Mouse (Mus musculus) limb, embryonic 13.5 days (tissue): Measurements from ENCODE around the gene Ciz1. TPM values are rescaled to one million over a fixed set of nuclear protein-coding genes. Genes with fewer than 3 reads are reported as not detected.

Source experiments
- ATAC-seq: fragments of 200-750 bp; cut with Nextera tagmentation; 2 replicates; pipeline ENCODE4 v1.8.0; 2017; ENCODE audit warnings: low read depth, moderate number of reproducible peaks, moderate TSS enrichment; ENCODE audit not compliant: low FRiP score
- H3K27ac ChIP-seq: fragments of 300-500 bp; sonication (generic); 2 replicates; pipeline ENCODE4 v1.5.1; 2015; ENCODE audit warnings: inconsistent platforms, mild to moderate bottlenecking, moderate library complexity
- H3K27me3 ChIP-seq: fragments of 300-500 bp; sonication (generic); 2 replicates; pipeline ENCODE4 v1.6.1; 2015; ENCODE audit warnings: mild to moderate bottlenecking, inconsistent platforms
- H3K36me3 ChIP-seq: fragments of 300-500 bp; sonication (generic); 2 replicates; pipeline ENCODE4 v1.6.1; 2015; ENCODE audit warnings: inconsistent platforms, mild to moderate bottlenecking, moderate library complexity
- H3K4me1 ChIP-seq: fragments of 300-500 bp; sonication (generic); 2 replicates; pipeline ENCODE4 v1.6.1; 2015; ENCODE audit warnings: inconsistent platforms
- H3K4me2 ChIP-seq: fragments of 300-500 bp; sonication (generic); replicated peaks from 2 replicates; pipeline ENCODE4 v1.6.1; 2015; ENCODE audit warnings: inconsistent platforms, mild to moderate bottlenecking, moderate library complexity
- H3K4me3 ChIP-seq: fragments of 300-500 bp; sonication (generic); 2 replicates; pipeline ENCODE4 v1.5.1; 2015; ENCODE audit warnings: moderate library complexity, mild to moderate bottlenecking, inconsistent platforms
- H3K9ac ChIP-seq: fragments of 300-500 bp; sonication (generic); 2 replicates; pipeline ENCODE4 v1.6.1; 2015; ENCODE audit warnings: mild to moderate bottlenecking, inconsistent platforms
- H3K9me3 ChIP-seq: fragments of 300-500 bp; sonication (generic); 2 replicates; pipeline ENCODE4 v1.6.1; 2016; ENCODE audit warnings: inconsistent platforms
- WGBS: fragments of 180-500 bp; shearing (Covaris S2); methylation state at CpG from one replicate; pipeline ENCODE4 v1.1.7; 2015; 5-methylcytosine and 5-hydroxymethylcytosine counted together
- polyA plus RNA-seq: library from polyadenylated mRNA; unstranded; fragments of >200 nt; fragmentation: Nextera tagmentation; extraction: Ambion mirVana; gene quantifications from 2 replicates; pipeline ENCODE4 v1.2.1, GENCODE M21; 2015

Ciz1 gene
- polyA plus RNA-seq, 1 experiment from 2014 or later, result 54.9 TPM

- H3K4me1 ChIP-seq, result 0 out of 2 replicates have a peak, but pooled peaks cover 9% of the 10 kb centered on the region
- ATAC-seq, result no peak
- H3K27me3 ChIP-seq, result no peaks in the 10 kb centered on the region
- 87% methylated on average over 4 of the region's 4 CpGs for WGBS
- no peaks in the 10 kb centered on the region for H3K9me3 ChIP-seq
- no peak overlapping the region; the same call in 1 of the 2 replicates for H3K27ac ChIP-seq
- H3K4me3 ChIP-seq, result no peak overlapping the region
- H3K36me3 ChIP-seq, result peaks cover 64% of the 10 kb centered on the region
- no peak overlapping the region for H3K9ac ChIP-seq
- H3K4me2 ChIP-seq, result no peak overlapping the region
Observed at GRCm38 (mm10) chr2:32342039-32342438, 10.1 kb upstream of the Ciz1 start.

- no peak overlapping the region; the same call in 1 of the 2 replicates for H3K27ac ChIP-seq
Observed at GRCm38 (mm10) chr2:32342539-32343350, 9.4 kb upstream of the Ciz1 start.

GRCm38 (mm10) chr2:32343351-32343671 lies 8.8 kb upstream of the Ciz1 start:
- no peak overlapping the region for H3K4me2 ChIP-seq
- H3K27ac ChIP-seq, result no peak overlapping the region
- 88% methylated on average over 2 of the region's 2 CpGs for WGBS

More at GRCm38 (mm10) chr2:32342539-32343350, 9.4 kb upstream of the Ciz1 start:
- Histone ChIP-seq H3K36me3 (peaks cover 62% of the 10 kb centered on the region), H3K27me3 (no peaks in the 10 kb centered on the region), H3K9ac (no peak overlapping the region), H3K4me3 (no peak overlapping the region), H3K9me3 (no peaks in the 10 kb centered on the region), H3K4me1 (0 out of 2 replicates have a peak, but pooled peaks cover 9% of the 10 kb centered on the region), H3K4me2 (no peak overlapping the region)
- WGBS, result 70% methylated on average over 6 of the region's 6 CpGs
- ATAC-seq, result no peak

GRCm38 (mm10) chr2:32344056-32344455 lies 8.1 kb upstream of the Ciz1 start:
- Histone ChIP-seq H3K4me1 (0 out of 2 replicates have a peak, but pooled peaks cover 9% of the 10 kb centered on the region), H3K36me3 (peaks cover 64% of the 10 kb centered on the region), H3K27ac (peak overlapping the region; percentile 6; the same call in 1 of the 2 replicates)

More at GRCm38 (mm10) chr2:32343351-32343671, 8.8 kb upstream of the Ciz1 start:
- peaks cover 62% of the 10 kb centered on the region for H3K36me3 ChIP-seq
- H3K27me3 ChIP-seq, result no peaks in the 10 kb centered on the region
- H3K9me3 ChIP-seq, result no peaks in the 10 kb centered on the region
- no peak for ATAC-seq
- H3K4me3 ChIP-seq, result no peak overlapping the region
- 0 out of 2 replicates have a peak, but pooled peaks cover 9% of the 10 kb centered on the region for H3K4me1 ChIP-seq
- no peak overlapping the region for H3K9ac ChIP-seq

GRCm38 (mm10) chr2:32344598-32345321 lies 7.4 kb upstream of the Ciz1 start:
- no peaks in the 10 kb centered on the region for H3K9me3 ChIP-seq
- no peak overlapping the region for H3K4me3 ChIP-seq
- peaks cover 57% of the 10 kb centered on the region for H3K36me3 ChIP-seq
- no peak for ATAC-seq
- 67% methylated on average over 14 of the region's 14 CpGs for WGBS
- peaks cover 13% of the 10 kb centered on the region for H3K4me1 ChIP-seq
- H3K27me3 ChIP-seq, result no peaks in the 10 kb centered on the region
- H3K4me2 ChIP-seq, result no peak overlapping the region
- no peak overlapping the region for H3K9ac ChIP-seq
- H3K27ac ChIP-seq, result no peak overlapping the region; the same call in 1 of the 2 replicates

More at GRCm38 (mm10) chr2:32344056-32344455, 8.1 kb upstream of the Ciz1 start:
- Histone ChIP-seq H3K27me3 (no peaks in the 10 kb centered on the region), H3K9me3 (no peaks in the 10 kb centered on the region), H3K4me3 (no peak overlapping the region), H3K9ac (no peak overlapping the region), H3K4me2 (no peak overlapping the region)
- ATAC-seq, result no peak
- WGBS, result 78% methylated on average over 10 of the region's 10 CpGs

- no peak overlapping the region for H3K9ac ChIP-seq
- H3K4me3 ChIP-seq, result no peak overlapping the region
- ATAC-seq, result no peak
- no peak overlapping the region for H3K4me2 ChIP-seq
- no peaks in the 10 kb centered on the region for H3K9me3 ChIP-seq
- WGBS, result 77% methylated on average over 6 of the region's 6 CpGs
- H3K36me3 ChIP-seq, result peaks cover 42% of the 10 kb centered on the region
- no peaks in the 10 kb centered on the region for H3K27me3 ChIP-seq
- H3K27ac ChIP-seq, result no peak overlapping the region
- peaks cover 36% of the 10 kb centered on the region for H3K4me1 ChIP-seq
Observed at GRCm38 (mm10) chr2:32347019-32347418, 5.1 kb upstream of the Ciz1 start.

GRCm38 (mm10) chr2:32348311-32348710 lies 3.8 kb upstream of the Ciz1 start:
- Histone ChIP-seq H3K27ac (no peak overlapping the region), H3K9ac (no peak overlapping the region), H3K27me3 (no peaks in the 10 kb centered on the region), H3K9me3 (no peaks in the 10 kb centered on the region), H3K36me3 (peaks cover 42% of the 10 kb centered on the region), H3K4me2 (no peak overlapping the region), H3K4me3 (no peak overlapping the region), H3K4me1 (peaks cover 37% of the 10 kb centered on the region)
- 84% methylated on average over 11 of the region's 11 CpGs for WGBS
- ATAC-seq, result no peak

GRCm38 (mm10) chr2:32349625-32350255 lies 2.4 kb upstream of the Ciz1 start:
- 63% methylated on average over 8 of the region's 8 CpGs for WGBS
- Histone ChIP-seq H3K4me1 (peaks cover 35% of the 10 kb centered on the region), H3K36me3 (peaks cover 32% of the 10 kb centered on the region), H3K9me3 (no peaks in the 10 kb centered on the region), H3K27ac (no peak overlapping the region), H3K4me3 (no peak overlapping the region), H3K4me2 (no peak overlapping the region), H3K9ac (0 out of 2 replicates have a peak overlapping the region, but pooled peaks have one; percentile 91), H3K27me3 (no peaks in the 10 kb centered on the region)
- no peak for ATAC-seq

GRCm38 (mm10) chr2:32350471-32351051 lies 1.6 kb upstream of the Ciz1 start:
- no peaks in the 10 kb centered on the region for H3K9me3 ChIP-seq
- H3K9ac ChIP-seq, result peak overlapping the region; percentile 91
- peaks cover 28% of the 10 kb centered on the region for H3K36me3 ChIP-seq
- H3K4me3 ChIP-seq, result 0 out of 2 replicates have a peak overlapping the region, but pooled peaks have one; percentile 81
- peak overlapping the region; percentile 90 for H3K4me2 ChIP-seq
- H3K27ac ChIP-seq, result no peak overlapping the region
- no peaks in the 10 kb centered on the region for H3K27me3 ChIP-seq
- ATAC-seq, result no peak
- 52% methylated on average over 13 of the region's 13 CpGs for WGBS
- H3K4me1 ChIP-seq, result peaks cover 35% of the 10 kb centered on the region

GRCm38 (mm10) chr2:32351471-32351961 lies 611 bp upstream of the Ciz1 start:
- Histone ChIP-seq H3K36me3 (peaks cover 23% of the 10 kb centered on the region), H3K27ac (peak overlapping the region; percentile 81), H3K9ac (peak overlapping the region; percentile 91), H3K9me3 (no peaks in the 10 kb centered on the region), H3K4me3 (peak overlapping the region; percentile 81), H3K4me1 (peaks cover 35% of the 10 kb centered on the region), H3K27me3 (no peaks in the 10 kb centered on the region), H3K4me2 (peak overlapping the region; percentile 90)
- WGBS, result 49% methylated on average over 9 of the region's 9 CpGs
- ATAC-seq, result no peak

GRCm38 (mm10) chr2:32353007-32353542 lies 948 bp downstream of the Ciz1 start, which contains the start of gene Dnm1:
Gene Dnm1 (minus strand): TSS chr2:32353338.
- H3K9ac ChIP-seq, result peak within 1 kb of the TSS; percentile 91
- under 1% methylated on average over 63 of the region's 63 CpGs for WGBS
- no peaks in the 10 kb centered on the region for H3K9me3 ChIP-seq
- H3K27me3 ChIP-seq, result peaks cover 3% of the 10 kb centered on the region; the same call in 1 of the 2 replicates
- H3K4me1 ChIP-seq, result peaks cover 35% of the 10 kb centered on the region
- peak within 1 kb of the TSS; percentile 94 for H3K27ac ChIP-seq
- H3K36me3 ChIP-seq, result peaks cover 11% of the 10 kb centered on the region
- H3K4me2 ChIP-seq, result peak within 1 kb of the TSS; percentile 90
- ATAC-seq, result peak; percentile 75
- H3K4me3 ChIP-seq, result peak within 1 kb of the TSS; percentile 81
